Mouse (Mus musculus) heart, postnatal 25 days (tissue): Measurements from ENCODE around the gene Golim4. TPM values are rescaled to one million over a fixed set of nuclear protein-coding genes. Genes with fewer than 3 reads are reported as not detected.

Experiments
- total RNA-seq, 2 experiments: library from RNA; stranded (reverse); gene quantifications; 2 replicates each; pipeline ENCODE4 v1.2.3; 2021

The Golim4 gene
- total RNA-seq, 2 experiments from 2014 or later = 15.3 to 22.8 TPM

Other genes starting within 250 kb of the Golim4 start
- gene Gm29133, start 208.8 kb downstream of the Golim4 start, total RNA-seq = not detected
- gene Fstl5, start 117.3 kb upstream of the Golim4 start, total RNA-seq = under 1 TPM in 1 of 2 experiments, not detected in 1; 0.21 TPM